8 mouse cellular contexts compared by ENCODE assay signal in the genomic region with DNA sequence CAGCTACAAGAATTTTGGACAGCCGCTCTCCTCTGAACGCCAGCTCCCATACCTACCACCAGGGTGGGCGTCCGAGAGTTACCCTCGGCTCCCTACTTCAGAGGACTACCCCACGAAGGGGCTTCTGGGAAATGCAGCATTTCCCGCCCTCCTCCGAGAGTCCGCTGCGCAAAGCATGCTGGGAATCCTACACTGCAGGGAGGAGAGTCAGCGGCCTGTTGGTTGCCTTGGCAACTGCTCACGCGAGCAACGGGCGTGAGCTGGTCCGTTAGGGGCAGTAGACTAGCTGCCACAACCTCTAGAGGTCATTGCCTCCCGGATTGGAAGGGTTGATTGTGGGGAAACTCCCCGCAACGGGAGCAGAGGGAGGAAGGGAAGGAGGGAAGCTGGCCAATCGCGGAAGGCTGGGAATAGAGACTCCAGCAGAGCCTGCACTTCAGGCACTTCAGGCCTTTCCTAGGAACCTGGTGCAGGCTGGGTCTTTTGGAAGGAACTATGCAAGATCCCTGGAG. TPM values are rescaled to one million over a fixed set of nuclear protein-coding genes. Genes with fewer than 3 reads are reported as not detected.
DNase-seq lines count a peak whose midpoint lies in the region; ATAC-seq and TF ChIP-seq lines count a peak whose summit lies in the region.

A gene (minus strand): TSS at position 177 of the 512 bp plus-strand sequence.

- H3K4me2 ChIP-seq in forebrain, embryonic 16.5 days (ENCODE audit: low read length) = peak within 1 kb of the TSS; percentile 69
- H3K4me2 ChIP-seq in liver, postnatal 0 days (ENCODE audit: low read depth, low read length) = peak within 1 kb of the TSS; percentile 89
- H3K4me2 ChIP-seq in neural tube, embryonic 13.5 days = peak within 1 kb of the TSS; percentile 59

- intact Hi-C loops in heart, postnatal 25 days (cut with DNase I) = no loop called here

- H3K27me3 ChIP-seq in MEL (ENCODE audit: control insufficient read depth in 1 of 2, insufficient read depth in 2 of 2, low read length in 2 of 2) = no peaks in the 10 kb centered on the region
- peaks cover 10% of the 10 kb centered on the region for H3K27me3 ChIP-seq in forebrain, embryonic 16.5 days (replicated peaks; ENCODE audit: control insufficient read depth, insufficient read depth, low read length)
- no peaks in the 10 kb centered on the region for H3K27me3 ChIP-seq in liver, postnatal 0 days (ENCODE audit: insufficient read depth, low read length)
- H3K27me3 ChIP-seq in neural tube, embryonic 13.5 days = peaks cover 32% of the 10 kb centered on the region

- peak within 1 kb of the TSS; percentile 86 for H3K9ac ChIP-seq in MEL (ENCODE audit: control insufficient read depth, low read depth, low read length, poor library complexity, severe bottlenecking)
- H3K9ac ChIP-seq in forebrain, embryonic 16.5 days (replicated peaks; ENCODE audit: low read depth, low read length) = peak within 1 kb of the TSS; percentile 74
- peak within 1 kb of the TSS; percentile 56 for H3K9ac ChIP-seq in liver, postnatal 0 days (replicated peaks)
- peak within 1 kb of the TSS; percentile 58 for H3K9ac ChIP-seq in neural tube, embryonic 13.5 days

- peak within 1 kb of the TSS; percentile 99 for H3K27ac ChIP-seq in MEL (ENCODE audit: control insufficient read depth, low read depth, low read length)
- peak within 1 kb of the TSS; percentile 80 for H3K27ac ChIP-seq in forebrain, embryonic 16.5 days (ENCODE audit: low read length)
- peak within 1 kb of the TSS; percentile 95 for H3K27ac ChIP-seq in liver, postnatal 0 days (ENCODE audit: low read depth)
- H3K27ac ChIP-seq in neural tube, embryonic 13.5 days (replicated peaks) = peak within 1 kb of the TSS; percentile 72

- peak in 1 of 2 experiments; percentile 68; a peak in 2 of 4 replicates for TF ChIP-seq EP300 in MEL (IDR thresholded peaks at IDR 0.05; ENCODE audit: low read depth in 1 of 2, low read length in 2 of 2)
- peak; percentile 61; the same call in 1 of the 2 replicates for TF ChIP-seq EP300 in liver, postnatal 0 days (IDR thresholded peaks at IDR 0.05; ENCODE audit: low read depth)

- H3K36me3 ChIP-seq in MEL (ENCODE audit: control insufficient read depth in 1 of 2, insufficient read depth in 2 of 2, low read length in 2 of 2) = peaks cover 0 to 18% of the 10 kb centered on the region in 2 experiments; a peak in 2 of 4 replicates
- no peaks in the 10 kb centered on the region for H3K36me3 ChIP-seq in forebrain, embryonic 16.5 days (ENCODE audit: control insufficient read depth, insufficient read depth)
- no peaks in the 10 kb centered on the region for H3K36me3 ChIP-seq in liver, postnatal 0 days (replicated peaks; ENCODE audit: insufficient read depth, low read length)
- H3K36me3 ChIP-seq in neural tube, embryonic 13.5 days = no peaks in the 10 kb centered on the region

- TF ChIP-seq POLR2A in MEL (IDR thresholded peaks at IDR 0.05; ENCODE audit: control insufficient read depth in 1 of 2, insufficient read depth in 1 of 2, low read depth in 1 of 2, low read length in 2 of 2, poor library complexity in 1 of 2) = peak; percentile 80 to 91

- no peaks in the 10 kb centered on the region for H3K9me3 ChIP-seq in MEL (replicated peaks; ENCODE audit: insufficient read depth, low read length)
- no peaks in the 10 kb centered on the region for H3K9me3 ChIP-seq in forebrain, embryonic 16.5 days (ENCODE audit: control insufficient read depth, low read length)
- no peaks in the 10 kb centered on the region for H3K9me3 ChIP-seq in liver, postnatal 0 days (ENCODE audit: low read length)
- no peaks in the 10 kb centered on the region for H3K9me3 ChIP-seq in neural tube, embryonic 13.5 days

- TF ChIP-seq CTCF in MEL (IDR thresholded peaks at IDR 0.05 in 2 of 3, conservative IDR thresholded peaks at IDR 0.05 in 1 of 3; ENCODE audit: control insufficient read depth in 1 of 3, insufficient read depth in 1 of 3, low read depth in 2 of 3, low read length in 3 of 3, poor library complexity in 1 of 3, severe bottlenecking in 1 of 3) = no peak
- TF ChIP-seq CTCF in liver, postnatal 0 days (IDR thresholded peaks at IDR 0.05; ENCODE audit: low read depth) = peak; percentile 63

- 0% methylated on average over 21 of the region's 21 CpGs for WGBS in forebrain, embryonic 16.5 days
- under 1% methylated on average over 21 of the region's 21 CpGs for WGBS in liver, postnatal 0 days (ENCODE audit: insufficient replicate concordance)
- 0% methylated on average over 21 of the region's 21 CpGs for WGBS in neural tube, embryonic 13.5 days

- DNase-seq in MEL (ENCODE audit: low read depth, low spot score) = peak; percentile 95
- peak; percentile 94 to 95 for DNase-seq in cerebellum, adult 18-20 months
- peak; percentile 91 for DNase-seq in heart, postnatal 25 days (ENCODE audit: low spot score)
- DNase-seq in layer of hippocampus, adult 11-12 months (ENCODE audit: low spot score) = peak; percentile 92
- peak; percentile 92 for DNase-seq in liver, postnatal 0 days
- peak; percentile 94 for DNase-seq in telencephalon, adult 2 months (ENCODE audit: low read depth, low spot score)

- peaks cover 6 to 22% of the 10 kb centered on the region in 2 experiments for H3K4me1 ChIP-seq in MEL (ENCODE audit: control insufficient read depth in 1 of 2, insufficient read depth in 2 of 2, low read length in 2 of 2)
- H3K4me1 ChIP-seq in forebrain, embryonic 16.5 days (replicated peaks; ENCODE audit: control insufficient read depth, insufficient read depth, low read length) = peaks cover 30% of the 10 kb centered on the region
- H3K4me1 ChIP-seq in liver, postnatal 0 days (ENCODE audit: insufficient read depth) = peaks cover 56% of the 10 kb centered on the region
- peaks cover 43% of the 10 kb centered on the region for H3K4me1 ChIP-seq in neural tube, embryonic 13.5 days (replicated peaks)

- H3K4me3 ChIP-seq in MEL (ENCODE audit: control insufficient read depth in 1 of 2, insufficient read depth in 1 of 2, low read depth in 2 of 2, low read length in 2 of 2) = peak within 1 kb of the TSS; percentile 43 to 70
- H3K4me3 ChIP-seq in forebrain, embryonic 16.5 days (replicated peaks; ENCODE audit: low read length) = peak within 1 kb of the TSS; percentile 67
- peak within 1 kb of the TSS; percentile 62 for H3K4me3 ChIP-seq in liver, postnatal 0 days (ENCODE audit: low read depth, low read length)
- H3K4me3 ChIP-seq in neural tube, embryonic 13.5 days = peak within 1 kb of the TSS; percentile 48

- H3K79me2 ChIP-seq in MEL (ENCODE audit: control insufficient read depth, insufficient read depth, low read length, poor library complexity) = no peaks in the 10 kb centered on the region; the same call in 1 of the 2 replicates

- no peak for TF ChIP-seq RAD21 in MEL (IDR thresholded peaks at IDR 0.05; ENCODE audit: low read depth, low read length)

- ATAC-seq in forebrain, embryonic 16.5 days = peak; percentile 90
- peak; percentile 82 for ATAC-seq in liver, postnatal 0 days
- peak; percentile 87 for ATAC-seq in neural tube, embryonic 13.5 days (ENCODE audit: low read depth)

TF ChIP-seq in MEL, 35 proteins besides CTCF, POLR2A, EP300 and RAD21:
- TF ChIP-seq ELF1 (IDR thresholded peaks at IDR 0.05; ENCODE audit: low read depth, low read length) = peak; percentile 59; the same call in 1 of the 2 replicates
- no peak for TF ChIP-seq TAL1 (IDR thresholded peaks at IDR 0.05; ENCODE audit: low read length)
- TF ChIP-seq NELFE (IDR thresholded peaks at IDR 0.05; ENCODE audit: low read depth, low read length) = peak; percentile 73
- peak; percentile 94 for TF ChIP-seq MXI1 (IDR thresholded peaks at IDR 0.05; ENCODE audit: low read depth, low read length)
- TF ChIP-seq ZC3H11A (IDR thresholded peaks at IDR 0.05; ENCODE audit: low read depth, low read length) = no peak
- 0 out of 2 replicates have a peak, but pooled peaks have one; percentile 65 for TF ChIP-seq POLR2AphosphoS2 (IDR thresholded peaks at IDR 0.05; ENCODE audit: low read length)
- no peak for TF ChIP-seq SMC3 (IDR thresholded peaks at IDR 0.05; ENCODE audit: low read depth, low read length)
- TF ChIP-seq POLR2AphosphoS5 (IDR thresholded peaks at IDR 0.05; ENCODE audit: borderline replicate concordance, low read depth, low read length) = no peak
- TF ChIP-seq MYB (IDR thresholded peaks at IDR 0.05; ENCODE audit: low read depth, low read length) = peak; percentile 91
- peak; percentile 85 for TF ChIP-seq TBP (IDR thresholded peaks at IDR 0.05; ENCODE audit: low read depth, low read length)
- no peak for TF ChIP-seq JUND (IDR thresholded peaks at IDR 0.05; ENCODE audit: low read depth, low read length)
- peak; percentile 55; the same call in 1 of the 2 replicates for TF ChIP-seq ZMIZ1 (IDR thresholded peaks at IDR 0.05; ENCODE audit: low read depth, low read length)
- TF ChIP-seq HCFC1 (IDR thresholded peaks at IDR 0.05; ENCODE audit: low read depth, low read length) = peak; percentile 85
- TF ChIP-seq ZNF384 (IDR thresholded peaks at IDR 0.05; ENCODE audit: low read depth, low read length) = no peak
- TF ChIP-seq SIN3A (IDR thresholded peaks at IDR 0.05; ENCODE audit: low read length) = peak; percentile 94
- no peak for TF ChIP-seq USF1 (IDR thresholded peaks at IDR 0.05; ENCODE audit: low read depth, low read length)
- no peak for TF ChIP-seq KAT2A (conservative IDR thresholded peaks at IDR 0.05; ENCODE audit: low read depth, low read length)
- peak; percentile 97 for TF ChIP-seq E2F4 (IDR thresholded peaks at IDR 0.05; ENCODE audit: borderline replicate concordance, low read depth, low read length)
- no peak; the same call in 1 of the 2 replicates for TF ChIP-seq TCF12 (IDR thresholded peaks at IDR 0.05; ENCODE audit: low read depth, low read length)
- no peak for TF ChIP-seq CHD1 (IDR thresholded peaks at IDR 0.05; ENCODE audit: low read depth, low read length)
- peak; percentile 7; the same call in 1 of the 2 replicates for TF ChIP-seq NRF1 (IDR thresholded peaks at IDR 0.05; ENCODE audit: insufficient read depth, low read depth, low read length, poor library complexity, severe bottlenecking)
- TF ChIP-seq BHLHE40 (IDR thresholded peaks at IDR 0.05; ENCODE audit: borderline replicate concordance, low read depth, low read length) = peak; percentile 98
- TF ChIP-seq ETS1 (IDR thresholded peaks at IDR 0.05; ENCODE audit: low read depth, low read length) = peak; percentile 31; the same call in 1 of the 2 replicates
- no peak for TF ChIP-seq MAX (IDR thresholded peaks at IDR 0.05; ENCODE audit: low read length)

RNA-seq across cellular contexts. Expression of the gene that starts here (rescaled TPM):
- 4.3 and 4.9 TPM in 2 replicates for total RNA-seq in MEL (2012; rRNA removed)
- polyA plus RNA-seq in MEL (2012; ENCODE audit: insufficient read depth in 1 of 2, insufficient read length in 2 of 2, low read depth in 1 of 2, low replicate concordance in 2 of 2, missing spikeins in 1 of 2) = 10 to 100 TPM in 1 of 2 experiments, not detected in 1; 10.9 TPM
- 4.0 and 4.2 TPM in 2 replicates for polyA plus RNA-seq in forebrain, embryonic 16.5 days (2015; fragmentation: Nextera tagmentation; extraction: Ambion mirVana)
- 10 to 100 TPM in 1 of 2 experiments, 1 to 10 TPM in 1; 9.3 to 10.9 TPM for total RNA-seq in heart, postnatal 25 days (2021)
- polyA plus RNA-seq in liver, postnatal 0 days (2015; fragmentation: Nextera tagmentation; extraction: Ambion mirVana) = 148 and 175 TPM in 2 replicates
- 5.8 and 8.0 TPM in 2 replicates for polyA plus RNA-seq in neural tube, embryonic 13.5 days (2015; fragmentation: Nextera tagmentation; extraction: Ambion mirVana)

Comparison
In these comparisons a context has a peak if more than half of its experiments do, and no peak if none do; other contexts are left out.
1. Peak in every context shown above with its lines: DNase-seq, ATAC-seq, H3K4me3 ChIP-seq and H3K27ac ChIP-seq.
2. RNA of the gene that starts here (polyA plus RNA-seq): 148 to 175 TPM in liver, postnatal 0 days; 10.9 TPM in MEL, 5.8 to 8.0 TPM in neural tube, embryonic 13.5 days and 4.0 to 4.2 TPM in forebrain, embryonic 16.5 days; every median in the first group is over 10 times any median in the second.